Mouse (Mus musculus) central nervous system, embryonic 11.5 days (tissue): ENCODE measurements around the gene Gm2696. TPM values are rescaled to one million over a fixed set of nuclear protein-coding genes. Genes with fewer than 3 reads are reported as not detected.

Source experiments
- polyA plus RNA-seq: library from polyadenylated mRNA; depleted of rRNA; stranded (reverse); fragments of >200 nt; gene quantifications from 2 replicates; pipeline ENCODE4 v1.2.3, GENCODE M21; 2012; rRNA removed

Gm2696 gene
- not detected in 2 replicates for polyA plus RNA-seq

DNA sequence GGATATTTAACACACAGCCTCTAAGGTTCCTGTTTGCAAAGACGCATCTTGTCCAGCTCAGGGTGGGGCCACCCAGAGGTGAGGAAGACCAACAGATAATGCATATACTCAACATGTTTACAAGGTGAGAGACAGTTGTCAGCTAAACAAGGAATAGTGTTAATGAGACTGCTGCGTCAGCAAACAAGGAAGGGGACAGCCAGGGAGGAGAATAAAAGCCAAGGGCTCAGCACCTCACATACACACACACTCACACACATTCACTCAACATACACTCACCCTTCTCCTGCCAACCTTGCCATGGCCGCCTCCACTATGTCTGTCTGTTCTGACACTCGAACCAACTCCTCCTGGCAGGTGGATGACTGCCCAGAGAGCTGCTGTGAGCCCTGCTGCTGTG lies at the start of gene Gm2696:
Gm2696 (plus strand) TSS at position 301 of the 400 bp plus-strand sequence.

DNA sequence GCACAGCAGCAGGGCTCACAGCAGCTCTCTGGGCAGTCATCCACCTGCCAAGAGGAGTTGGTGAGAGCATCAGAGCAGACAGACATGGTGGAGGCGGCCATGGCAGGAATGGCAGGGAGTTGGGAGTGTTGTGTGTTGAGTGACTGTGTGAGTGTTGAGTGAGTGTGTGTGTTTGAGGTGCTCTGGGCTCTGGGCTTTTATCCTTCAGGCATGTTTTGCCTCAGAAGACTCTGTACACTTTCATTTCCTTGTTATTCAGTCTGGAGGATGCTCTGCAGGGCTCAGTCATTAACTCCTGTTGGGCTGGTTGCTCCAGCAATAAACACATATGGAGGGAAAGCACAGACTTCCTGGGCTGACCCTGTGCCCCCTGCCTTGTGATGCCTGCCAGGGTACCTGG lies 43.3 kb upstream of the Gm2696 start, which contains the start of gene Gm3238:
Gm3238 (minus strand) TSS at position 101 of the 400 bp plus-strand sequence.

DNA sequence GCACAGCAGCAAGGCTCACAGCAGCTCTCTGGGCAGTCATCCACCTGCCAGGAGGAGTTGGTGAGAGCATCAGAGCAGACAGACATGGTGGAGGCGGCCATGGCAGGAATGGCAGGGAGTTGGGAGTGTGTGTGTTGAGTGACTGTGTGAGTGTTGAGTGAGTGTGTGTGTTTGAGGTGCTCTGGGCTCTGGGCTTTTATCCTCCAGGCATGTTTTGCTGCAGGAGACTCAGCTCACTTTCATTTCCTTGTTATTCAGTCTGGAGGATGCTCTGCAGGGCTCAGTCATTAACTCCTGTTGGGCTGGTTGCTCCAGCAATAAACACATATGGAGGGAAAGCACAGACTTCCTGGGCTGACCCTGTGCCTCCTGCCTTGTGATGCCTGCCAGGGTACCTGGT lies 37.6 kb upstream of the Gm2696 start, which contains the start of gene Gm7138:
Gm7138 (minus strand) TSS at position 101 of the 400 bp plus-strand sequence.

DNA sequence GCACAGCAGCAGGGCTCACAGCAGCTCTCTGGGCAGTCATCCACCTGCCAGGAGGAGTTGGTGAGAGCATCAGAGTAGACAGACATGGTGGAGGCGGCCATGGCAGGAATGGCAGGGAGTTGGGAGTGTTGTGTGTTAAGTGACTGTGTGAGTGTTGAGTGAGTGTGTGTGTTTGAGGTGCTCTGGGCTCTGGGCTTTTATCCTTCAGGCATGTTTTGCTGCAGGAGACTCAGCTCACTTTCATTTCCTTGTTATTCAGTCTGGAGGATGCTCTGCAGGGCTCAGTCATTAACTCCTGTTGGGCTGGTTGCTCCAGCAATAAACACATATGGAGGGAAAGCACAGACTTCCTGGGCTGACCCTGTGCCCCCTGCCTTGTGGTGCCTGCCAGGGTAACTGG lies 32.0 kb upstream of the Gm2696 start, which contains the start of gene Gm3250:
Gm3250 (minus strand) TSS at position 101 of the 400 bp plus-strand sequence.

DNA sequence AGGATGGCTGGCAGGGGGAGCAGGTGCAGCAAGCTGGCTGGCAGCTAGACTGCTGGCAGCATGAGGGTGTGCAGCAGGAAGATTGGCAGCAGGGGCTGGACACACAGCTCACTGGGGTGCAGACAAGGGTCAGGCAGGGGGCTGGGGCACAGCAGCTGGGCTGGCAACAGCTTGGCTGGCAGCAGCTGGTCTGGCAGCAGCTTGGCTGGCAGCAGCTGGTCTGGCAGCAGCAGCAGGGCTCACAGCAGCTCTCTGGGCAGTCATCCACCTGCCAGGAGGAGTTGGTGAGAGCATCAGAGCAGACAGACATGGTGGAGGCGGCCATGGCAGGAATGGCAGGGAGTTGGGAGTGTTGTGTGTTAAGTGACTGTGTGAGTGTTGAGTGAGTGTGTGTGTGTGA lies 26.6 kb upstream of the Gm2696 start, which contains the start of gene Gm7137:
Gm7137 (minus strand) TSS at position 325 of the 400 bp plus-strand sequence.

DNA sequence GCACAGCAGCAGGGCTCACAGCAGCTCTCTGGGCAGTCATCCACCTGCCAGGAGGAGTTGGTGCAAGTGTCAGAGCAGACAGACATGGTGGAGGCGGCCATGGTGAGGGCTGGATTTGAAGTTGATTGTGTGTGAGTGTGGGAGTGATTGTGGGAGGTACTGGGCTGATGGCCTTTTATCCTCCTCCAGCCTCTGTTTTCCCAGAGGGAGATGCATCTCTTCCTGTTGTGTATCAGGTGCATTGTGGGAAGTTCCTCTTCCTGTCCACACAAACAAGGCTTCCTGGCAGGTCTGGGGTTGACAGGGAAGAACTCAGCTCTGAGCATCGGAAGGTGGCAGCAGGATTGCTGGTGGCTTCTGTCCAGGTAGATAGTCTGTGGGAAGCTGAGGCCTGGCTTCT lies 19.5 kb upstream of the Gm2696 start, which contains the start of gene Gm9639:
Gm9639 (minus strand) TSS at position 101 of the 400 bp plus-strand sequence.

DNA sequence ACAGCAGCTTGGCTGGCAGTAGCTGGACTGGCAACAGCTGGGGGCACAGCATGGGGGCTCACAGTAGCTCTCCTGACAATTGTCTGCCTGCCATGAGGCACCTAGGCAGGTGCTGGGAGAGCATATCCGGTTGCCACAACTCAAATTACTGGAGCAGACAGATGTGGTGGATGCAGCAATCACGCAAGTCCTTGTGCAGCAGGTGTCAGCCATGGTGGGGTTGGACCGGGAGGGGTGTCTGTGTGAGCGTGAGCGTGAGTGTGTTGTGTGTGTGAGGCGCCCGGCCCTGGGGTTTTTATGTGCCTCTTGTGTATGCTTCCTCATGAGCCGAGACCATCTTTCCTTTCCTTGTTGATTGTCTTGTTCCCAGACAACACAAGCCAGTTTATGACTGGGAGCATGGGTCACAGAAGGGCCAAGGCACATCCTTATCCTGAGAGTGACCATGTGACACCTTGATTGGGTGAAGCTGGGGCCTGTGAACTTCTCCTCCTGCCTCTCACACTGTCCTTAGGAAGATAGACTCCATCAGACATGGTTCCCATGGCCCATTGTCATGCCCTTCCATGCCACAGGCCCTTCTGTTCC lies 15.5 kb upstream of the Gm2696 start, which contains the start of gene Gm19668:
Gm19668 (minus strand) TSS at position 213 of the 588 bp plus-strand sequence.

DNA sequence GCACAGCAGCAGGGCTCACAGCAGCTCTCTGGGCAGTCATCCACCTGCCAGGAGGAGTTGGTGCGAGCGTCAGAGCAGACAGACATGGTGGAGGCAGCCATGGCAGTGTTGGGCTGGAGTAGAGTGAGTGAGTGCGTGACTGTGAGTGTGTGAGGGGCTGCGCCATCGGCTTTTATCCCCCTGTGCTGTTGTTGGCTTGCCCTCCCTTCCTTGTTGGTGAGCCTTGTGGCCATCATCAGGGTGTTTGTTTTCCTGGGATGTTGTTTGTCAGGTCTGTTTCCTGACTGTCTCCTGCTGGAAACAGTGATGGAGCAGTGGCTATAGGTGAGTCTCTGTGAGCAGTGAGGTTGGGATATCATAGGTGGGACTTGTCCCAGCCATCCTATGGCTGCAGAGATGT lies 2.7 kb upstream of the Gm2696 start, which contains the start of gene Gm9507:
Gm9507 (minus strand) TSS at position 101 of the 400 bp plus-strand sequence.

DNA sequence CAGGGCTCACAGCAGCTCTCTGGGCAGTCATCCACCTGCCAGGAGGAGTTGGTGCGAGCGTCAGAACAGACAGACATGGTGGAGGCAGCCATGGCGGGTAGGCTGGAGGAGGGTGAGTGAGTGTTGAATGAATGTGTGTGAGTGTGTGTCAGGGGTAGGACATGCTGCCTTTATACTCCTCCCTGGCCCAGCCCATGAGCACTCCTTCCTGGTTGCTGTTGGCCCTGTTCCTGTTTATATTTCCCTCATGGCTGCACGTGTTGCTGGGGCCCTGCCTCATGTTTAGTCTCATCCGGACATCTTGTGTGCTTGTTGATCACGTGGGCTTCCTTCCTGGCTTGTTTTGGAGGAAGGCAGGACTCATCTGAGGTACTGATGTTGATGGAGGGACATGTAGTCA lies 12.5 kb downstream of the Gm2696 start, which contains the start of gene Krtap10-4:
Krtap10-4 (minus strand) TSS at position 145 of the 400 bp plus-strand sequence.

DNA sequence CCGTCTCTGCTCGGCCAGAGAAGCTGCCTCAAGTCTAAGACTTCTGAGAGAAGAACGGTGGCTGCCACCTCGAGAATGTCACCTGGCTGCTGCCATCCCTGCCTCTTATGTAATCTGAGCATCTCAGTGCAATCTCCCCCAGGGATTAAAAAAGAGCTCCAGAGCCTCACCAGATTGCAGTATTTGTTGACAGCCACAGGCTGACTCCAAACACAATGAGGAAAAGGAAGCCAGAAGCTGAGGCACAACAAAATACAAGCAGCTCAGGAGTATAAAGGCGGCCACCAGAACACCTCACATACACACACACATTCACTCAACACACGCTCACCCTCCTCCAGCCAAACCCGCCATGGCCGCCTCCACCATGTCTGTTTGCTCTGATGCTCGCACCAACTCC lies 21.2 kb downstream of the Gm2696 start, which contains the start of gene Krtap10-10:
Krtap10-10 (plus strand) TSS at position 301 of the 400 bp plus-strand sequence.

DNA sequence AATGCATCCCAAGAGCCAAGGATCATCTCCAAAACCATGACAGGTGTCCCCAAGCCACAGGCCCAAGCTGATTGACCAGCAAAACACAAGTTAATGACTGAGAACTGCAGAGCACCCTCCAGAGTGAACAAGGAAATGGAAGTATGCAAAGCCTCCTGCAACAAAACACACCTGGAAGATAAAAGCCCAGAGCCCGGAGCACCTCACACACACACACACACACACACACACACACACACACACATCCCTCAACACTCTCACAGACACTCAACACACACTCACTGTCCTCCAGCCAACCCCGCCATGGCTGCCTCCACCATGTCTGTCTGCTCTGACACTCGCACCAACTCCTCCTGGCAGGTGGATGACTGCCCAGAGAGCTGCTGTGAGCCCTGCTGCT lies 32.0 kb downstream of the Gm2696 start, which contains the start of gene Gm36176:
Gm36176 (plus strand) TSS at position 301 of the 400 bp plus-strand sequence.

DNA sequence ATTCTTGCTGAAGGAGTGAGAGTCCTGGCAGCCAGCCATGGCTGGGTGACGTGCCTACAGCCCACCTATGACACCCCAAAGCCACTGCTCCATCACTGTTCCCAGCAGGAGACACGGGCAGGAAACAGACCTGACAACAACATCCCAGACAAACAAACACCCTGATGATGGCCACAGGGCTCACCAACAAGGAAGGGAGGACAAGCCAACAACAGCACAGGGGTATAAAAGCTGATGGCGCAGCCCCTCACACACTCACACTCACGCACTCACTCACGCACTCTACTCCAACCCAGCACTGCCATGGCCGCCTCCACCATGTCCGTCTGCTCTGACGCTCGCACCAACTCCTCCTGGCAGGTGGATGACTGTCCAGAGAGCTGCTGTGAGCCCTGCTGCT lies 38.1 kb downstream of the Gm2696 start, which contains the start of gene Gm10318:
Gm10318 (plus strand) TSS at position 301 of the 400 bp plus-strand sequence.

DNA sequence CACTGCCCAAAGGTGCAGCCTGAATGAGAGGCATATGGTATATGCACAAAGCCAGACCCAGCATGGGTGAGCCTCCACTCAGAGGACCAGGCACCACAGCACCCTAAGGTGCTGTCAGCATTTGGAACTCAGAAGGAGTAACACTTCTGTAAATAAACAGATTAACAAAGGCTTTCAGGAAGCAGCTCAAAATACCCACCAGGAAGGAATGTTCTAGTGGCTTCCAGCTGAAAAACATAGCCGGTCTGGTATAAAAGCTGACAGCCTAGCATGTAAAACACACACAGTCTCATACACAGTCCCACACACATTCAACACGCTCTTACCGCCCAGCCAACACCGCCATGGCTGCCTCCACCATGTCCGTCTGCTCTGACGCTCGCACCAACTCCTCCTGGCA lies 47.2 kb downstream of the Gm2696 start, which contains the start of gene Gm3285:
Gm3285 (plus strand) TSS at position 301 of the 400 bp plus-strand sequence.

Other genes with a start within 250 kb of the Gm2696 start
- gene Pttg1ip, start 233.0 kb upstream of the Gm2696 start, polyA plus RNA-seq: 66.2 and 75.4 TPM in 2 replicates
- 343 and 431 TPM in 2 replicates for gene Sumo3, start 208.6 kb upstream of the Gm2696 start, polyA plus RNA-seq
- 75.0 and 115 TPM in 2 replicates for gene Gm49325, start 208.5 kb upstream of the Gm2696 start, polyA plus RNA-seq
- 58.8 and 134 TPM in 2 replicates for gene Ube2g2, start 192.4 kb upstream of the Gm2696 start, polyA plus RNA-seq
- gene Tspear, start 128.1 kb upstream of the Gm2696 start, polyA plus RNA-seq: 0.92 and 1.3 TPM in 2 replicates
- not detected in 2 replicates for gene Gm19402, start 123.9 kb upstream of the Gm2696 start, polyA plus RNA-seq
- not detected in 2 replicates for gene Gm9508, start 117.4 kb upstream of the Gm2696 start, polyA plus RNA-seq
- gene Gm10272, start 108.1 kb upstream of the Gm2696 start, polyA plus RNA-seq: not detected in 2 replicates
- gene Gm10024, start 103.2 kb upstream of the Gm2696 start, polyA plus RNA-seq: not detected in 2 replicates
- not detected in 2 replicates for gene Gm10142, start 98.9 kb upstream of the Gm2696 start, polyA plus RNA-seq
- not detected in 2 replicates for gene Krtap12-1, start 94.1 kb upstream of the Gm2696 start, polyA plus RNA-seq
- not detected in 2 replicates for gene Gm10100, start 88.2 kb upstream of the Gm2696 start, polyA plus RNA-seq
- gene Gm18596, start 72.0 kb upstream of the Gm2696 start, polyA plus RNA-seq: not detected in 2 replicates
- not detected in 2 replicates for gene Gm9736, start 63.3 kb upstream of the Gm2696 start, polyA plus RNA-seq
- not detected in 2 replicates for gene Gm3233, start 55.0 kb upstream of the Gm2696 start, polyA plus RNA-seq
- not detected in 2 replicates for gene Gm3238, start 43.4 kb upstream of the Gm2696 start, polyA plus RNA-seq
- not detected in 2 replicates for gene Gm7138, start 37.7 kb upstream of the Gm2696 start, polyA plus RNA-seq
- gene Gm3250, start 32.1 kb upstream of the Gm2696 start, polyA plus RNA-seq: not detected in 2 replicates
- not detected in 2 replicates for gene Gm7137, start 26.5 kb upstream of the Gm2696 start, polyA plus RNA-seq
- not detected in 2 replicates for gene Gm9639, start 19.6 kb upstream of the Gm2696 start, polyA plus RNA-seq
- gene Gm19668, start 15.5 kb upstream of the Gm2696 start, polyA plus RNA-seq: not detected in 2 replicates
- gene Gm9507, start 2.8 kb upstream of the Gm2696 start, polyA plus RNA-seq: 0.08 TPM in 1 of 2 replicates, not detected in the other
- gene Krtap10-4, start 12.4 kb downstream of the Gm2696 start, polyA plus RNA-seq: not detected in 2 replicates
- gene Krtap10-10, start 21.3 kb downstream of the Gm2696 start, polyA plus RNA-seq: not detected in 2 replicates
- not detected in 2 replicates for gene Gm36176, start 32.1 kb downstream of the Gm2696 start, polyA plus RNA-seq
- 0.06 TPM in 1 of 2 replicates, not detected in the other for gene Gm10318, start 38.2 kb downstream of the Gm2696 start, polyA plus RNA-seq
- gene Gm3285, start 47.3 kb downstream of the Gm2696 start, polyA plus RNA-seq: not detected in 2 replicates
- 2.4 and 3.4 TPM in 2 replicates for gene Lrrc3, start 87.9 kb downstream of the Gm2696 start, polyA plus RNA-seq
- 0.83 and 1.2 TPM in 2 replicates for gene Trpm2, start 155.9 kb downstream of the Gm2696 start, polyA plus RNA-seq
- 38.5 and 61.8 TPM in 2 replicates for gene 1810043G02Rik, start 163.8 kb downstream of the Gm2696 start, polyA plus RNA-seq
- 104 and 106 TPM in 2 replicates for gene Pfkl, start 195.4 kb downstream of the Gm2696 start, polyA plus RNA-seq
- 0.02 TPM in 1 of 2 replicates, not detected in the other for gene Dnmt3l, start 227.3 kb downstream of the Gm2696 start, polyA plus RNA-seq
- 1.1 and 1.2 TPM in 2 replicates for gene Aire, start 228.9 kb downstream of the Gm2696 start, polyA plus RNA-seq